Mouse (Mus musculus): ENCODE results near the gene Ube2b.

DNA sequence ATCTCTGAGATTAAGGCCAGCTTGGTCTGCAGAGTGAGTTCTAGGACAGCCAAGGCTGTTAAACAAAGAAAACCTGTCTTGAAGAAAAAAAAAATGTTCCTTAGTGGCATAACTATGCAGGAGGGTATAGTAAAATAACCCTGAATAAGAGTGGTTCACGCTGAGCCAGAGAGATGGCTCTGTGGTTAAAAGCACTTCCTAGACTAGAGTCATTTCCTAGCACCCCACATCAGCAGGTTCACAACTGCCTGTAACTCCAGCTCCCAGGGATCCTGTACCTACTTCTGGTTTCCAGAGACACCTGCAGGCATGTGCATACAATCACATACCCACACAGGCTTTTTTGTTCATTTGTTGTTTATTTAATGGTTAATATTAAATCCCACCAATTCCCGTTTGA is 5.0 kb upstream of the Ube2b start:
- TF ChIP-seq CTCF (IDR thresholded peaks at IDR 0.05 in 2 of 3, conservative IDR thresholded peaks at IDR 0.05 in 1 of 3; ENCODE audit: control insufficient read depth in 1 of 3, insufficient read depth in 1 of 3, low read depth in 2 of 3, low read length in 3 of 3, poor library complexity in 1 of 3, severe bottlenecking in 1 of 3) (no peak), POLR2A (IDR thresholded peaks at IDR 0.05; ENCODE audit: control insufficient read depth in 1 of 2, insufficient read depth in 1 of 2, low read depth in 1 of 2, low read length in 2 of 2, poor library complexity in 1 of 2) (no peak), MAX (IDR thresholded peaks at IDR 0.05; ENCODE audit: low read length) (no peak)

All from MEL (cell line).